Mouse (Mus musculus) liver, postnatal 0 days (tissue): ENCODE data around the gene Tesmin. TPM values are rescaled to one million over a fixed set of nuclear protein-coding genes. Genes with fewer than 3 reads are reported as not detected.

ENCODE experiments used
- ATAC-seq: fragments of 200-750 bp; cut with Nextera tagmentation; 2 replicates; pipeline ENCODE4 v1.8.0; 2017; ENCODE audit warnings: mild to moderate bottlenecking, moderate library complexity
- DNase-seq: peaks from one replicate; pipeline ENCODE4 v3.0.0-alpha.2; 2016
- H3K27ac ChIP-seq: fragments of 300-500 bp; sonication (generic); 2 replicates; pipeline ENCODE4 v1.5.1; 2014; ENCODE audit warnings: antibody characterized with exemption, moderate library complexity, mild to moderate bottlenecking, low read depth
- H3K27me3 ChIP-seq: fragments of 300-500 bp; sonication (generic); 2 replicates; pipeline ENCODE4 v1.6.1; 2014; ENCODE audit warnings: low read length, control low read depth, mixed read lengths; ENCODE audit not compliant: insufficient read depth
- H3K36me3 ChIP-seq: fragments of 300-500 bp; sonication (generic); replicated peaks from 2 replicates; pipeline ENCODE4 v1.6.1; 2014; ENCODE audit warnings: mild to moderate bottlenecking, control low read depth, low read length, moderate library complexity, mixed read lengths; ENCODE audit not compliant: insufficient read depth
- H3K4me1 ChIP-seq: fragments of 300-500 bp; sonication (generic); 2 replicates; pipeline ENCODE4 v1.6.1; 2014; ENCODE audit warnings: antibody characterized with exemption, mild to moderate bottlenecking, control low read depth; ENCODE audit not compliant: insufficient read depth
- H3K4me2 ChIP-seq: fragments of 300-500 bp; sonication (generic); 2 replicates; pipeline ENCODE4 v1.6.1; 2014; ENCODE audit warnings: low read depth, mild to moderate bottlenecking, low read length, moderate library complexity, mixed read lengths
- H3K4me3 ChIP-seq: fragments of 300-500 bp; sonication (generic); 2 replicates; pipeline ENCODE4 v1.5.1; 2014; ENCODE audit warnings: low read depth, low read length
- H3K9ac ChIP-seq: fragments of 300-500 bp; sonication (generic); replicated peaks from 2 replicates; pipeline ENCODE4 v1.6.1; 2014; ENCODE audit warnings: mild to moderate bottlenecking, moderate library complexity
- H3K9me3 ChIP-seq: fragments of 300-500 bp; sonication (generic); 2 replicates; pipeline ENCODE4 v1.6.1; 2016; ENCODE audit warnings: mild to moderate bottlenecking, control low read depth, low read length, mixed read lengths
- CTCF ChIP-seq: sonication (generic); IDR thresholded peaks from 2 replicates; pipeline ENCODE4 v1.5.1; 2016; ENCODE audit warnings: antibody characterized with exemption, low read depth
- EP300 ChIP-seq: IDR thresholded peaks from 2 replicates; pipeline ENCODE4 v1.6.1; 2016; ENCODE audit warnings: antibody characterized with exemption, low read depth, mild to moderate bottlenecking
- WGBS: fragments of 180-500 bp; shearing (Covaris S2); extraction: QIAGEN DNeasy Blood & Tissue Kit; methylation state at CpG from one replicate; pipeline ENCODE4 v1.1.7; 2014; ENCODE audit not compliant: insufficient replicate concordance; 5-methylcytosine and 5-hydroxymethylcytosine counted together
- polyA plus RNA-seq: library from polyadenylated mRNA; unstranded; fragments of >200 nt; fragmentation: Nextera tagmentation; extraction: Ambion mirVana; gene quantifications from 2 replicates; pipeline ENCODE4 v1.2.1, GENCODE M21; 2015

Gene Tesmin
- polyA plus RNA-seq, 1 experiment from 2014 or later = 0.80 TPM

DNA sequence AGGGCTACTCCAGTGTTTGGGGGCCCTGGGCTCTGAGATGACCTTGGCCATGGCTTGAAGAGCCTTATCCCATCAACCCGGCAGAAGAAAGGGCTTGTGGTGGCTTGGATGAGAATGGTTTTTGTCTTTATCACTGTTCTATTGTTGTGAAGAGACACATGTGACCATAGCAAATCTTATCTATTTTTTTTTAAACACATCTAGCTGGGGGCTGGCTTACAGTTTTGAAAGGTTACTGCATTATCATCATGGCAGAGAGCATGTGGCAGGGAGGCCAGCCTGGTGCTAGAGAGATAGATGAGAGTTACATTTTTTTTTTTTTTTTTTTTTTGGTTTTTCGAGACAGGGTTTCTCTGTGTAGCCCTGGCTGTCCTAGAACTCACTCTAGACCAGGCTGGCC is 43.3 kb downstream of the Tesmin start:
- TF ChIP-seq EP300 = no peak
- no peak for TF ChIP-seq CTCF
- Histone ChIP-seq H3K4me1 (no peaks in the 10 kb centered on the region), H3K4me2 (no peak overlapping the region), H3K4me3 (no peak overlapping the region), H3K36me3 (no peaks in the 10 kb centered on the region), H3K27ac (no peak overlapping the region), H3K9me3 (no peaks in the 10 kb centered on the region), H3K27me3 (no peaks in the 10 kb centered on the region), H3K9ac (no peak overlapping the region)
- 70% methylated on average over 1 of the region's 2 CpGs for WGBS
- DNase-seq = no peak
- ATAC-seq = no peak

GRCm38 (mm10) chr19:3434124-3434523 is 45.5 kb downstream of the Tesmin start:
- no peak for TF ChIP-seq CTCF
- TF ChIP-seq EP300 = no peak
- 38% methylated on average over 4 of the region's 4 CpGs for WGBS
- Histone ChIP-seq H3K36me3 (no peaks in the 10 kb centered on the region), H3K4me2 (no peak overlapping the region), H3K27me3 (no peaks in the 10 kb centered on the region), H3K27ac (no peak overlapping the region), H3K4me3 (no peak overlapping the region), H3K4me1 (no peaks in the 10 kb centered on the region), H3K9me3 (no peaks in the 10 kb centered on the region), H3K9ac (no peak overlapping the region)
- no peak for DNase-seq
- no peak for ATAC-seq

GRCm38 (mm10) chr19:3434641-3435040 is 46.0 kb downstream of the Tesmin start:
- no peaks in the 10 kb centered on the region for H3K4me1 ChIP-seq
- 43% methylated on average over 4 of the region's 4 CpGs for WGBS
- ATAC-seq = no peak
- H3K9ac ChIP-seq = no peak overlapping the region
- no peak overlapping the region for H3K4me2 ChIP-seq
- no peaks in the 10 kb centered on the region for H3K36me3 ChIP-seq
- H3K27ac ChIP-seq = no peak overlapping the region
- H3K4me3 ChIP-seq = no peak overlapping the region
- H3K27me3 ChIP-seq = no peaks in the 10 kb centered on the region
- TF ChIP-seq CTCF = no peak
- no peak for TF ChIP-seq EP300
- no peak for DNase-seq
- no peaks in the 10 kb centered on the region for H3K9me3 ChIP-seq

- Histone ChIP-seq H3K36me3 (no peaks in the 10 kb centered on the region), H3K27me3 (no peaks in the 10 kb centered on the region), H3K27ac (no peak overlapping the region), H3K4me3 (no peak overlapping the region), H3K4me1 (no peaks in the 10 kb centered on the region), H3K9ac (no peak overlapping the region), H3K4me2 (no peak overlapping the region), H3K9me3 (no peaks in the 10 kb centered on the region)
- DNase-seq (no peak), ATAC-seq (no peak)
- TF ChIP-seq EP300 = no peak
- TF ChIP-seq CTCF = no peak
- 69% methylated on average over 3 of the region's 3 CpGs for WGBS
These were observed 47.2 kb downstream of the Tesmin start for GRCm38 (mm10) chr19:3435824-3436223.

- Histone ChIP-seq H3K4me1 (no peaks in the 10 kb centered on the region), H3K9me3 (no peaks in the 10 kb centered on the region), H3K9ac (no peak overlapping the region), H3K36me3 (no peaks in the 10 kb centered on the region), H3K4me2 (no peak overlapping the region), H3K27me3 (no peaks in the 10 kb centered on the region), H3K4me3 (no peak overlapping the region), H3K27ac (no peak overlapping the region)
- no peak for TF ChIP-seq EP300
- TF ChIP-seq CTCF = peak; percentile 79
- WGBS = 50% methylated on average over 9 of the region's 9 CpGs
- DNase-seq (peak; percentile 68), ATAC-seq (peak; percentile 47)
These were observed 48.2 kb downstream of the Tesmin start for GRCm38 (mm10) chr19:3436840-3437239.

DNA sequence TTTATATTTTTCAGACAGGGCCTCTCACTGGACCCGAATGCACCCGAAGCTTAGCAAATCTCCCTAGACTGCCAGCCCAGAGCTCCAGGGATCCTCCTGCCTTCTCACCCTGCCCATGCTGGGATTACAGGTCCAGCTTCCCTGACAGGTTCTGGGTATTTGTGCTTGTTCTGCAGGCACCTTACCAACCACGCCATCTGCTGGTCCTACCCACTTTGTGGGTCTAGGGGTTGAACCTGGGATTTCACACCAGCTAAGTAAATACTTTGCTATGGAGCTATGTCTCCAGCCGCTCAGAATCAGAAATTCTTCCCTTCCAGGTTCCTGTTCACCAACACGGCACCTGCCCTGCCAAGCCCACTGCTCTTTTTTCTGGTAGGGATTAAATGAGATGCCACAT is 49.3 kb downstream of the Tesmin start:
- Histone ChIP-seq H3K4me3 (no peak overlapping the region), H3K9ac (no peak overlapping the region), H3K27ac (no peak overlapping the region), H3K36me3 (no peaks in the 10 kb centered on the region), H3K27me3 (no peaks in the 10 kb centered on the region), H3K4me1 (no peaks in the 10 kb centered on the region), H3K9me3 (no peaks in the 10 kb centered on the region), H3K4me2 (no peak overlapping the region)
- DNase-seq (no peak), ATAC-seq (no peak)
- TF ChIP-seq EP300 = no peak
- peak; percentile 38 for TF ChIP-seq CTCF
- 60% methylated on average over 5 of the region's 5 CpGs for WGBS

DNA sequence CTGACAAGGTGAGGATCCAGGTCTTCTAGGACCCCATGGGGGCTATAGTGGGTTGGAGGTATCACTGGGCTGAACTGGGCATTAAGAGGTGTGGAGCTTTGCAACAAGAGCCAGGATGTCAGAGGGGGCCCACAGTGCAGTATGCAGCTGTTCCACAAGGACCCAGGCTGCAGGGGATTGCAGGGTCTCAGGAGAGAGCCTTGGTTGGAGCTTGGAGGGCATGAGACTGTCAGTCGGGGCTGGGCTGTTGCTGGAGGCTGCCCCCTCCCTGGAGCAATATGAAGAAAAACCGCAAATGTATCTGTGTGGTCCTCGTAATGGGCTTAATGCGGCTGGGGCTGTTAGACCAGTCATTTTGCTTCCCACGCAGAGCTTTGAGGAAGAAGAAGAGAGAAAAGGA is 52.0 kb downstream of the Tesmin start:
- no peak for ATAC-seq
- 56% methylated on average over 5 of the region's 5 CpGs for WGBS
- H3K9me3 ChIP-seq = no peaks in the 10 kb centered on the region

More for the DNA sequence above, 52.0 kb downstream of the Tesmin start:
- no peaks in the 10 kb centered on the region for H3K4me1 ChIP-seq
- no peaks in the 10 kb centered on the region for H3K36me3 ChIP-seq
- TF ChIP-seq CTCF (no peak), EP300 (no peak)
- no peak overlapping the region for H3K9ac ChIP-seq
- H3K4me2 ChIP-seq = peak overlapping the region; percentile 13; the same call in 1 of the 2 replicates
- no peaks in the 10 kb centered on the region for H3K27me3 ChIP-seq
- H3K4me3 ChIP-seq = no peak overlapping the region
- DNase-seq = no peak
- H3K27ac ChIP-seq = no peak overlapping the region
